Mouse (Mus musculus) ES-Bruce4 (cell line): ENCODE measurements around the gene Nhp2. TPM values are rescaled to one million over a fixed set of nuclear protein-coding genes. Genes with fewer than 3 reads are reported as not detected.
A peak's percentile ranks its signal among the peaks of the same experiment; 100 is the strongest.

ENCODE experiments used
- H3K27ac ChIP-seq: 2 replicates; pipeline ENCODE4 v1.5.1; 2012; ENCODE audit warnings: low read length, inconsistent platforms; ENCODE audit not compliant: insufficient read depth
- H3K27me3 ChIP-seq: 2 replicates; pipeline ENCODE4 v1.6.1; 2012; ENCODE audit warnings: mild to moderate bottlenecking, low read length, inconsistent platforms; ENCODE audit not compliant: control insufficient read depth, poor library complexity, insufficient read depth, severe bottlenecking
- H3K36me3 ChIP-seq: 2 replicates; pipeline ENCODE4 v1.6.1; 2012; ENCODE audit warnings: inconsistent platforms, mild to moderate bottlenecking, low read length, moderate library complexity; ENCODE audit not compliant: control insufficient read depth, poor library complexity, insufficient read depth, severe bottlenecking
- H3K4me1 ChIP-seq: one replicate; pipeline ENCODE4 v1.8.1; 2011; ENCODE audit warnings: low read length; ENCODE audit not compliant: control insufficient read depth, insufficient read depth
- H3K4me3 ChIP-seq: 2 replicates; pipeline ENCODE4 v1.5.1; 2011; ENCODE audit warnings: low read depth, mild to moderate bottlenecking, low read length
- H3K9ac ChIP-seq: 2 replicates; pipeline ENCODE4 v1.6.1; 2012; ENCODE audit warnings: low read depth, mild to moderate bottlenecking, inconsistent platforms; ENCODE audit not compliant: poor library complexity, severe bottlenecking
- H3K9me3 ChIP-seq: replicated peaks from 2 replicates; pipeline ENCODE4 v1.6.1; 2012; ENCODE audit warnings: mild to moderate bottlenecking, low read length, inconsistent platforms; ENCODE audit not compliant: control insufficient read depth, poor library complexity, insufficient read depth, severe bottlenecking
- CTCF ChIP-seq: IDR thresholded peaks from one replicate; pipeline ENCODE4 v1.8.1; 2011; ENCODE audit warnings: low read depth, low read length
- EP300 ChIP-seq: IDR thresholded peaks from 2 replicates; pipeline ENCODE4 v1.6.1; 2011; ENCODE audit warnings: low read depth, low read length; ENCODE audit not compliant: insufficient read depth
- POLR2A ChIP-seq: IDR thresholded peaks from one replicate; pipeline ENCODE4 v1.8.1; 2011; ENCODE audit warnings: low read length; ENCODE audit not compliant: insufficient read depth
- polyA plus RNA-seq: library from polyadenylated mRNA; stranded (reverse); fragments of >200 nt; gene quantifications from 2 replicates; pipeline ENCODE4 v1.2.4, GENCODE M21; 2011; ENCODE audit warnings: low read depth; ENCODE audit not compliant: missing spikeins, insufficient read depth, insufficient read length

The Nhp2 gene
- polyA plus RNA-seq, 1 experiment, result 202 TPM

GRCm38 (mm10) chr11:51649111-51649888, 29.8 kb downstream of the Nhp2 start:
- H3K27me3 ChIP-seq, result no peaks in the 10 kb centered on the region
- peak overlapping the region; percentile 67 for H3K9ac ChIP-seq
- peak overlapping the region; percentile 77 for H3K27ac ChIP-seq
- H3K9me3 ChIP-seq, result no peaks in the 10 kb centered on the region
- H3K4me3 ChIP-seq, result peak overlapping the region; percentile 84
- H3K36me3 ChIP-seq, result peaks cover 21% of the 10 kb centered on the region
- TF ChIP-seq EP300, result peak; percentile 94
- no peak for TF ChIP-seq CTCF
- H3K4me1 ChIP-seq, result peaks cover 3% of the 10 kb centered on the region

- Histone ChIP-seq H3K27me3 (no peaks in the 10 kb centered on the region), H3K4me1 (peaks cover 3% of the 10 kb centered on the region), H3K27ac (peak overlapping the region; percentile 77)
Measured at GRCm38 (mm10) chr11:51649889-51650199, 30.3 kb downstream of the Nhp2 start.

GRCm38 (mm10) chr11:51650261-51650660, 30.7 kb downstream of the Nhp2 start:
- Histone ChIP-seq H3K36me3 (peaks cover 21% of the 10 kb centered on the region), H3K4me1 (peaks cover 3% of the 10 kb centered on the region), H3K9ac (peak overlapping the region; percentile 67), H3K9me3 (no peaks in the 10 kb centered on the region), H3K27ac (peak overlapping the region; percentile 77), H3K27me3 (no peaks in the 10 kb centered on the region), H3K4me3 (peak overlapping the region; percentile 84)
- no peak for TF ChIP-seq EP300
- no peak for TF ChIP-seq CTCF
- no peak for TF ChIP-seq POLR2A

More at GRCm38 (mm10) chr11:51649889-51650199, 30.3 kb downstream of the Nhp2 start:
- H3K9me3 ChIP-seq, result no peaks in the 10 kb centered on the region
- peak overlapping the region; percentile 67 for H3K9ac ChIP-seq
- TF ChIP-seq POLR2A, result no peak
- no peak for TF ChIP-seq EP300
- no peak for TF ChIP-seq CTCF
- H3K36me3 ChIP-seq, result peaks cover 21% of the 10 kb centered on the region
- H3K4me3 ChIP-seq, result peak overlapping the region; percentile 84

GRCm38 (mm10) chr11:51650691-51651515, 31.4 kb downstream of the Nhp2 start, which contains the start of the genes N4bp3 and D930048N14Rik:
Gene N4bp3 (minus strand): TSS chr11:51650842.
Gene D930048N14Rik (plus strand): TSS chr11:51650954.
- TF ChIP-seq CTCF, result no peak
- TF ChIP-seq POLR2A, result no peak
- no peak for TF ChIP-seq EP300
- Histone ChIP-seq H3K4me3 (peak within 1 kb of the TSS; percentile 84), H3K27ac (peak within 1 kb of the TSS; percentile 77), H3K9ac (peak within 1 kb of the TSS; percentile 67), H3K36me3 (peaks cover 22% of the 10 kb centered on the region), H3K9me3 (no peaks in the 10 kb centered on the region), H3K27me3 (no peaks in the 10 kb centered on the region), H3K4me1 (peaks cover 3% of the 10 kb centered on the region)

GRCm38 (mm10) chr11:51652889-51653418, 33.4 kb downstream of the Nhp2 start:
- Histone ChIP-seq H3K9me3 (no peaks in the 10 kb centered on the region), H3K27me3 (no peaks in the 10 kb centered on the region), H3K4me1 (peaks cover 1% of the 10 kb centered on the region), H3K27ac (no peak overlapping the region), H3K4me3 (no peak overlapping the region), H3K9ac (no peak overlapping the region), H3K36me3 (peaks cover 33% of the 10 kb centered on the region)
- no peak for TF ChIP-seq POLR2A
- no peak for TF ChIP-seq EP300
- no peak for TF ChIP-seq CTCF
